Mouse (Mus musculus): ENCODE measurements at regions not wholly inside any gene's neighbourhood (a gene's known extent, or its start where the extent isn't known, plus 50 kb on each side); places are given as distances from the start of the nearest gene placed in this dataset.

GRCm38 (mm10) chr10:17214065-17214440, 509.0 kb upstream of the Cited2 start:
- WGBS = 29% methylated on average over 2 of the region's 2 CpGs

GRCm38 (mm10) chr10:17215029-17215428, 508.0 kb upstream of the Cited2 start:
- no peak overlapping the region for H3K4me3 ChIP-seq
- peaks cover 15% of the 10 kb centered on the region for H3K4me1 ChIP-seq
- no peak overlapping the region for H3K4me2 ChIP-seq
- H3K9ac ChIP-seq = no peak overlapping the region
- no peak overlapping the region for H3K27ac ChIP-seq
- ATAC-seq (ENCODE audit: insufficient number of reproducible peaks, insufficient read depth, low FRiP score, low TSS enrichment, low read depth) = no peak
- H3K9me3 ChIP-seq = no peaks in the 10 kb centered on the region
- H3K36me3 ChIP-seq = no peaks in the 10 kb centered on the region
- H3K27me3 ChIP-seq = no peaks in the 10 kb centered on the region
- WGBS = 33% methylated on average over 3 of the region's 3 CpGs

More at GRCm38 (mm10) chr10:17214065-17214440, 509.0 kb upstream of the Cited2 start:
- peak overlapping the region; percentile 35; the same call in 1 of the 2 replicates for H3K27ac ChIP-seq
- H3K4me2 ChIP-seq = no peak overlapping the region
- peaks cover 15% of the 10 kb centered on the region for H3K4me1 ChIP-seq
- H3K36me3 ChIP-seq = no peaks in the 10 kb centered on the region
- H3K9ac ChIP-seq = no peak overlapping the region
- no peaks in the 10 kb centered on the region for H3K9me3 ChIP-seq
- H3K4me3 ChIP-seq = no peak overlapping the region
- no peak for ATAC-seq (ENCODE audit: insufficient number of reproducible peaks, insufficient read depth, low FRiP score, low TSS enrichment, low read depth)
- H3K27me3 ChIP-seq = no peaks in the 10 kb centered on the region

- Histone ChIP-seq H3K9ac (no peak overlapping the region), H3K4me1 (no peaks in the 10 kb centered on the region), H3K4me3 (no peak overlapping the region), H3K27me3 (no peaks in the 10 kb centered on the region), H3K27ac (no peak overlapping the region), H3K9me3 (no peaks in the 10 kb centered on the region), H3K36me3 (no peaks in the 10 kb centered on the region), H3K4me2 (no peak overlapping the region)
- ATAC-seq (ENCODE audit: insufficient number of reproducible peaks, insufficient read depth, low FRiP score, low TSS enrichment, low read depth) = no peak
- WGBS = 52% methylated on average over 2 of the region's 2 CpGs
These were observed 501.5 kb upstream of the Cited2 start for GRCm38 (mm10) chr10:17221495-17221894.

- no peaks in the 10 kb centered on the region for H3K9me3 ChIP-seq
- H3K4me2 ChIP-seq = no peak overlapping the region
- 82% methylated on average over 1 of the region's 1 CpGs for WGBS
- no peaks in the 10 kb centered on the region for H3K27me3 ChIP-seq
- no peaks in the 10 kb centered on the region for H3K36me3 ChIP-seq
- peaks cover 9% of the 10 kb centered on the region for H3K4me1 ChIP-seq
- no peak overlapping the region for H3K4me3 ChIP-seq
- H3K27ac ChIP-seq = no peak overlapping the region
- no peak for ATAC-seq (ENCODE audit: insufficient number of reproducible peaks, insufficient read depth, low FRiP score, low TSS enrichment, low read depth)
- H3K9ac ChIP-seq = no peak overlapping the region
These were observed 497.3 kb upstream of the Cited2 start for GRCm38 (mm10) chr10:17225727-17226126.

GRCm38 (mm10) chr10:17230040-17230818, 492.8 kb upstream of the Cited2 start:
- Histone ChIP-seq H3K9ac (no peak overlapping the region), H3K4me2 (peak overlapping the region; percentile 41), H3K27me3 (no peaks in the 10 kb centered on the region), H3K4me1 (peaks cover 13% of the 10 kb centered on the region), H3K4me3 (no peak overlapping the region), H3K27ac (no peak overlapping the region), H3K36me3 (no peaks in the 10 kb centered on the region), H3K9me3 (no peaks in the 10 kb centered on the region)
- ATAC-seq (ENCODE audit: insufficient number of reproducible peaks, insufficient read depth, low FRiP score, low TSS enrichment, low read depth) = no peak
- 8% methylated on average over 16 of the region's 16 CpGs for WGBS

- Histone ChIP-seq H3K9me3 (no peaks in the 10 kb centered on the region), H3K4me3 (no peak overlapping the region), H3K4me2 (no peak overlapping the region), H3K36me3 (no peaks in the 10 kb centered on the region), H3K27me3 (no peaks in the 10 kb centered on the region), H3K27ac (no peak overlapping the region), H3K9ac (no peak overlapping the region), H3K4me1 (peaks cover 13% of the 10 kb centered on the region; the same call in 1 of the 2 replicates)
- no peak for ATAC-seq (ENCODE audit: insufficient number of reproducible peaks, insufficient read depth, low FRiP score, low TSS enrichment, low read depth)
- WGBS = 34% methylated on average over 10 of the region's 10 CpGs
These were observed 486.9 kb upstream of the Cited2 start for GRCm38 (mm10) chr10:17235955-17236650.

GRCm38 (mm10) chr10:17236761-17237160, 486.3 kb upstream of the Cited2 start:
- ATAC-seq (ENCODE audit: insufficient number of reproducible peaks, insufficient read depth, low FRiP score, low TSS enrichment, low read depth) = no peak
- no peaks in the 10 kb centered on the region for H3K9me3 ChIP-seq
- H3K27ac ChIP-seq = no peak overlapping the region
- H3K36me3 ChIP-seq = no peaks in the 10 kb centered on the region
- no peak overlapping the region for H3K4me2 ChIP-seq
- H3K9ac ChIP-seq = no peak overlapping the region
- H3K4me1 ChIP-seq = 0 out of 2 replicates have a peak, but pooled peaks cover 10% of the 10 kb centered on the region
- no peaks in the 10 kb centered on the region for H3K27me3 ChIP-seq
- H3K4me3 ChIP-seq = no peak overlapping the region
- WGBS = 39% methylated on average over 2 of the region's 2 CpGs

- 34% methylated on average over 11 of the region's 11 CpGs for WGBS
- no peak overlapping the region for H3K4me3 ChIP-seq
- H3K27me3 ChIP-seq = no peaks in the 10 kb centered on the region
- H3K27ac ChIP-seq = no peak overlapping the region
- no peaks in the 10 kb centered on the region for H3K36me3 ChIP-seq
- no peaks in the 10 kb centered on the region for H3K9me3 ChIP-seq
- 0 out of 2 replicates have a peak, but pooled peaks cover 10% of the 10 kb centered on the region for H3K4me1 ChIP-seq
- no peak overlapping the region for H3K4me2 ChIP-seq
- H3K9ac ChIP-seq = no peak overlapping the region
- no peak for ATAC-seq (ENCODE audit: insufficient number of reproducible peaks, insufficient read depth, low FRiP score, low TSS enrichment, low read depth)
These were observed 485.6 kb upstream of the Cited2 start for GRCm38 (mm10) chr10:17237463-17237862.

GRCm38 (mm10) chr10:17237918-17238850, 484.8 kb upstream of the Cited2 start:
- no peaks in the 10 kb centered on the region for H3K9me3 ChIP-seq
- H3K4me3 ChIP-seq = no peak overlapping the region
- no peak overlapping the region for H3K9ac ChIP-seq
- no peak overlapping the region for H3K4me2 ChIP-seq
- no peak for ATAC-seq (ENCODE audit: insufficient number of reproducible peaks, insufficient read depth, low FRiP score, low TSS enrichment, low read depth)
- no peaks in the 10 kb centered on the region for H3K27me3 ChIP-seq
- no peaks in the 10 kb centered on the region for H3K36me3 ChIP-seq
- 0 out of 2 replicates have a peak, but pooled peaks cover 10% of the 10 kb centered on the region for H3K4me1 ChIP-seq
- WGBS = 72% methylated on average over 12 of the region's 12 CpGs
- H3K27ac ChIP-seq = no peak overlapping the region

- H3K9me3 ChIP-seq = no peaks in the 10 kb centered on the region
- ATAC-seq (ENCODE audit: insufficient number of reproducible peaks, insufficient read depth, low FRiP score, low TSS enrichment, low read depth) = no peak
- no peak overlapping the region for H3K27ac ChIP-seq
- no peak overlapping the region for H3K4me3 ChIP-seq
- H3K36me3 ChIP-seq = no peaks in the 10 kb centered on the region
- H3K27me3 ChIP-seq = no peaks in the 10 kb centered on the region
- 0 out of 2 replicates have a peak, but pooled peaks cover 3% of the 10 kb centered on the region for H3K4me1 ChIP-seq
- H3K9ac ChIP-seq = no peak overlapping the region
- WGBS = 53% methylated on average over 2 of the region's 2 CpGs
- H3K4me2 ChIP-seq = no peak overlapping the region
These were observed 474.7 kb upstream of the Cited2 start for GRCm38 (mm10) chr10:17248270-17248669.

GRCm38 (mm10) chr10:17253040-17253439, 470.0 kb upstream of the Cited2 start:
- no peak overlapping the region for H3K9ac ChIP-seq
- H3K27me3 ChIP-seq = no peaks in the 10 kb centered on the region
- H3K27ac ChIP-seq = no peak overlapping the region
- H3K4me3 ChIP-seq = no peak overlapping the region
- H3K36me3 ChIP-seq = no peaks in the 10 kb centered on the region
- H3K4me2 ChIP-seq = no peak overlapping the region; the same call in 1 of the 2 replicates
- WGBS = 11% methylated on average over 4 of the region's 4 CpGs
- no peaks in the 10 kb centered on the region for H3K9me3 ChIP-seq
- no peak for ATAC-seq (ENCODE audit: insufficient number of reproducible peaks, insufficient read depth, low FRiP score, low TSS enrichment, low read depth)
- H3K4me1 ChIP-seq = peaks cover 12% of the 10 kb centered on the region; the same call in 1 of the 2 replicates

All from embryonic facial prominence, embryonic 13.5 days (tissue).